Mouse (Mus musculus) megakaryocyte progenitor cell, adult 5-6 weeks (primary cell): ENCODE measurements around the gene Frem2. TPM values are rescaled to one million over a fixed set of nuclear protein-coding genes. Genes with fewer than 3 reads are reported as not detected.
A peak's percentile ranks its signal among the peaks of the same experiment; 100 is the strongest.

Experiments used
- ATAC-seq: replicated peaks from 2 replicates; pipeline ENCODE4 v1.8.0; 2016; ENCODE audit warnings: mild to moderate bottlenecking, moderate TSS enrichment, inconsistent platforms; ENCODE audit not compliant: poor library complexity
- total RNA-seq, 2 experiments: library from RNA; stranded (forward) in 1 of 2; stranded (reverse) in 1 of 2; fragments of 157-497, 149-512 nt in 1 of 2; fragments of 200-1000 nt in 1 of 2; gene quantifications; 2 replicates each; pipeline versions ENCODE4 v1.2.3 to v1.2.4; 2015 to 2017

The Frem2 gene
- total RNA-seq, 2 experiments from 2014 or later = not detected

- no peak for ATAC-seq
Measured at GRCm38 (mm10) chr3:53620978-53621377, 36.2 kb downstream of the Frem2 start.

GRCm38 (mm10) chr3:53620355-53620754, 36.8 kb downstream of the Frem2 start:
- ATAC-seq = no peak

- ATAC-seq = no peak
Measured at GRCm38 (mm10) chr3:53611106-53611505, 46.0 kb downstream of the Frem2 start.

GRCm38 (mm10) chr3:53609851-53610250, 47.3 kb downstream of the Frem2 start:
- no peak for ATAC-seq

- ATAC-seq = no peak
Measured at GRCm38 (mm10) chr3:53600140-53600539, 57.0 kb downstream of the Frem2 start.

- ATAC-seq = no peak
Measured at GRCm38 (mm10) chr3:53599315-53599714, 57.8 kb downstream of the Frem2 start.

- ATAC-seq = no peak
Measured at GRCm38 (mm10) chr3:53598153-53598800, 58.9 kb downstream of the Frem2 start.

GRCm38 (mm10) chr3:53594471-53594870, 62.7 kb downstream of the Frem2 start:
- ATAC-seq = no peak

- no peak for ATAC-seq
Measured at GRCm38 (mm10) chr3:53593718-53594117, 63.4 kb downstream of the Frem2 start.

GRCm38 (mm10) chr3:53592036-53592435, 65.1 kb downstream of the Frem2 start:
- ATAC-seq = no peak

- ATAC-seq = peak; percentile 63; the same call in 1 of the 2 replicates
Measured at GRCm38 (mm10) chr3:53590139-53590621, 67.0 kb downstream of the Frem2 start.

- no peak for ATAC-seq
Measured at GRCm38 (mm10) chr3:53583248-53583647, 73.9 kb downstream of the Frem2 start.

GRCm38 (mm10) chr3:53580596-53581254, 76.4 kb downstream of the Frem2 start:
- no peak for ATAC-seq

GRCm38 (mm10) chr3:53579121-53579704, 77.9 kb downstream of the Frem2 start:
- no peak for ATAC-seq

GRCm38 (mm10) chr3:53576320-53577116, 80.6 kb downstream of the Frem2 start:
- no peak for ATAC-seq

GRCm38 (mm10) chr3:53574123-53574522, 83.0 kb downstream of the Frem2 start:
- no peak for ATAC-seq

GRCm38 (mm10) chr3:53571663-53572062, 85.5 kb downstream of the Frem2 start:
- ATAC-seq = no peak

- ATAC-seq = no peak
Measured at GRCm38 (mm10) chr3:53564521-53564920, 92.6 kb downstream of the Frem2 start.

- no peak for ATAC-seq
Measured at GRCm38 (mm10) chr3:53563746-53564145, 93.4 kb downstream of the Frem2 start.

GRCm38 (mm10) chr3:53561813-53562212, 95.3 kb downstream of the Frem2 start:
- ATAC-seq = peak; percentile 80

GRCm38 (mm10) chr3:53559056-53559455, 98.1 kb downstream of the Frem2 start:
- ATAC-seq = no peak
